Mouse (Mus musculus): ENCODE measurements around the gene Strn4. TPM values are rescaled to one million over a fixed set of nuclear protein-coding genes. Genes with fewer than 3 reads are reported as not detected.
A peak's percentile ranks its signal among the peaks of the same experiment; 100 is the strongest.

The Strn4 gene
- polyA plus RNA-seq, 1 experiment from 2014 or later: 153 TPM

DNA sequence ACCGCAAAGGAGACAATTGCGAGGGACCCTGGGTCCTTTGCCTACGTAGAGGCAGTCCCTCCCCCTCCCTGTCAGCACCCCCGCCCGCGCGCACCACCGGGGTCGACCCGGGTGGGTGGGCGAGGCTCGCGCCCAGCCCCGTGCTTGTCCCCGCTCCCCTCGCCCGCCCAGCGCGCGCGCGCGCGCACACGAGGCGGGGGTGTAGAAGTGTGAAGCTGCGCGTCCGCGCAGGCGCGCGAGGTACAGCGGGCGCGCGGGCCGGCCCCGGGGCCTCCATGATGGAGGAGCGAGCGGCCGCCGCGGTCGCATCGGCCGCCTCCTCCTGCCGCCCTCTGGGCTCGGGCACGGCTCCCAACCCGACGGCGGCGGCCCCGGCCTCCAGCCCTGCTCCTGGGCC lies 387 bp downstream of the Strn4 start:
- peaks cover 29% of the 10 kb centered on the region for H3K27me3 ChIP-seq (ENCODE audit: insufficient read depth, poor library complexity, severe bottlenecking)
- peaks cover 28% of the 10 kb centered on the region for H3K36me3 ChIP-seq
- under 1% methylated on average over 55 of the region's 55 CpGs for WGBS
- H3K27ac ChIP-seq: peak overlapping the region; percentile 100
- H3K4me1 ChIP-seq (replicated peaks): peaks cover 69% of the 10 kb centered on the region
- DNase-seq (ENCODE audit: low spot score): peak; percentile 81
- peak overlapping the region; percentile 97 for H3K4me3 ChIP-seq
- no peaks in the 10 kb centered on the region for H3K9me3 ChIP-seq

GRCm38 (mm10) chr7:16816475-16817122 lies 910 bp downstream of the Strn4 start, which contains the start of gene Fkrp:
Gene Fkrp (minus strand): TSS chr7:16816732.
- peak; percentile 63 for DNase-seq (ENCODE audit: low spot score)
- peaks cover 69% of the 10 kb centered on the region for H3K4me1 ChIP-seq (replicated peaks)
- WGBS: under 1% methylated on average over 64 of the region's 64 CpGs
- H3K4me3 ChIP-seq: peak within 1 kb of the TSS; percentile 97
- peak within 1 kb of the TSS; percentile 100 for H3K27ac ChIP-seq
- H3K9me3 ChIP-seq: no peaks in the 10 kb centered on the region
- H3K36me3 ChIP-seq: peaks cover 29% of the 10 kb centered on the region
- H3K27me3 ChIP-seq (ENCODE audit: insufficient read depth, poor library complexity, severe bottlenecking): peaks cover 24% of the 10 kb centered on the region

GRCm38 (mm10) chr7:16817693-16818092 lies 2.0 kb downstream of the Strn4 start:
- peak overlapping the region; percentile 100 for H3K27ac ChIP-seq
- peaks cover 13% of the 10 kb centered on the region for H3K27me3 ChIP-seq (ENCODE audit: insufficient read depth, poor library complexity, severe bottlenecking)
- WGBS: 75% methylated on average over 3 of the region's 3 CpGs
- H3K4me1 ChIP-seq (replicated peaks): peaks cover 69% of the 10 kb centered on the region
- H3K9me3 ChIP-seq: no peaks in the 10 kb centered on the region
- peak overlapping the region; percentile 97 for H3K4me3 ChIP-seq
- peaks cover 38% of the 10 kb centered on the region for H3K36me3 ChIP-seq
- DNase-seq (ENCODE audit: low spot score): no peak

GRCm38 (mm10) chr7:16819794-16820193 lies 4.1 kb downstream of the Strn4 start:
- H3K36me3 ChIP-seq: peaks cover 40% of the 10 kb centered on the region
- no peak overlapping the region for H3K4me3 ChIP-seq
- H3K9me3 ChIP-seq: no peaks in the 10 kb centered on the region
- H3K4me1 ChIP-seq (replicated peaks): peaks cover 68% of the 10 kb centered on the region
- DNase-seq (ENCODE audit: low spot score): no peak
- H3K27ac ChIP-seq: no peak overlapping the region
- H3K27me3 ChIP-seq (ENCODE audit: insufficient read depth, poor library complexity, severe bottlenecking): no peaks in the 10 kb centered on the region
- WGBS: 83% methylated on average over 5 of the region's 5 CpGs

GRCm38 (mm10) chr7:16820271-16820763 lies 4.6 kb downstream of the Strn4 start:
- no peak for DNase-seq (ENCODE audit: low spot score)
- no peak overlapping the region for H3K27ac ChIP-seq
- H3K27me3 ChIP-seq (ENCODE audit: insufficient read depth, poor library complexity, severe bottlenecking): no peaks in the 10 kb centered on the region
- H3K4me1 ChIP-seq (replicated peaks): peaks cover 62% of the 10 kb centered on the region
- H3K36me3 ChIP-seq: peaks cover 46% of the 10 kb centered on the region
- H3K9me3 ChIP-seq: no peaks in the 10 kb centered on the region
- no peak overlapping the region for H3K4me3 ChIP-seq
- WGBS: 71% methylated on average over 5 of the region's 5 CpGs

DNA sequence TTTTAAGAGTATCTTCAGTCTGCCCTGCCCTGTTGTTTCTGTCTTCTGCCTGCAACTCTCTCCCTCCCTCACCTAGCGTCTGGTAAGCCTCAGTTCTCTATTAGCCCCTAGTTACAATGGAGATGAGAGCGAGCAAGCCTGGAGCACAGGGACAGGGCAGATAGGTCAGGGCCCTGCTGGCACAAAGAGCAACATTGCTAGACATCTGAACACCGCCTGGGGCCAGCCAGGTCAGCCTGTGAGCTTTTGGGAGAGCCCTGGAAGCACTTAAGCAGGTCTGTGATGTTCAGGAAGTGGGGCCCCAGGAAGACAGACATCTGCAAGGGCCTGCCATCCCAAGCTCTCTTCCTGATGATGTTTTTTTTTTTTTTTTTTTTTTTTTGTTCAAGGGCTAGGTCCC lies 5.4 kb downstream of the Strn4 start:
- H3K36me3 ChIP-seq: peaks cover 53% of the 10 kb centered on the region
- H3K4me3 ChIP-seq: peak overlapping the region; percentile 11; the same call in 1 of the 2 replicates
- 20% methylated on average over 3 of the region's 3 CpGs for WGBS
- H3K27me3 ChIP-seq (ENCODE audit: insufficient read depth, poor library complexity, severe bottlenecking): no peaks in the 10 kb centered on the region
- peak; percentile 50 for DNase-seq (ENCODE audit: low spot score)
- no peaks in the 10 kb centered on the region for H3K9me3 ChIP-seq
- H3K27ac ChIP-seq: no peak overlapping the region
- peaks cover 56% of the 10 kb centered on the region for H3K4me1 ChIP-seq (replicated peaks)

GRCm38 (mm10) chr7:16821669-16822101 lies 6.0 kb downstream of the Strn4 start:
- peaks cover 59% of the 10 kb centered on the region for H3K36me3 ChIP-seq
- no peaks in the 10 kb centered on the region for H3K27me3 ChIP-seq (ENCODE audit: insufficient read depth, poor library complexity, severe bottlenecking)
- H3K27ac ChIP-seq: 0 out of 2 replicates have a peak overlapping the region, but pooled peaks have one; percentile 12
- H3K9me3 ChIP-seq: no peaks in the 10 kb centered on the region
- no peak for DNase-seq (ENCODE audit: low spot score)
- 66% methylated on average over 4 of the region's 4 CpGs for WGBS
- peaks cover 60% of the 10 kb centered on the region for H3K4me1 ChIP-seq (replicated peaks)
- H3K4me3 ChIP-seq: no peak overlapping the region

- DNase-seq (ENCODE audit: low spot score): no peak
- peaks cover 73% of the 10 kb centered on the region for H3K36me3 ChIP-seq
- no peaks in the 10 kb centered on the region for H3K27me3 ChIP-seq (ENCODE audit: insufficient read depth, poor library complexity, severe bottlenecking)
- peaks cover 41% of the 10 kb centered on the region for H3K4me1 ChIP-seq (replicated peaks)
- H3K27ac ChIP-seq: no peak overlapping the region
- 78% methylated on average over 5 of the region's 5 CpGs for WGBS
- no peaks in the 10 kb centered on the region for H3K9me3 ChIP-seq
- H3K4me3 ChIP-seq: no peak overlapping the region
These were observed 8.0 kb downstream of the Strn4 start for GRCm38 (mm10) chr7:16823734-16824133.

GRCm38 (mm10) chr7:16825785-16826184 lies 10.1 kb downstream of the Strn4 start:
- no peaks in the 10 kb centered on the region for H3K27me3 ChIP-seq (ENCODE audit: insufficient read depth, poor library complexity, severe bottlenecking)
- no peak overlapping the region for H3K4me3 ChIP-seq
- no peak for DNase-seq (ENCODE audit: low spot score)
- H3K9me3 ChIP-seq: no peaks in the 10 kb centered on the region
- H3K4me1 ChIP-seq (replicated peaks): peaks cover 21% of the 10 kb centered on the region
- H3K27ac ChIP-seq: no peak overlapping the region
- H3K36me3 ChIP-seq: peaks cover 93% of the 10 kb centered on the region
- 86% methylated on average over 10 of the region's 10 CpGs for WGBS

GRCm38 (mm10) chr7:16826571-16826970 lies 10.9 kb downstream of the Strn4 start:
- H3K27me3 ChIP-seq (ENCODE audit: insufficient read depth, poor library complexity, severe bottlenecking): no peaks in the 10 kb centered on the region
- WGBS: 79% methylated on average over 5 of the region's 5 CpGs

DNA sequence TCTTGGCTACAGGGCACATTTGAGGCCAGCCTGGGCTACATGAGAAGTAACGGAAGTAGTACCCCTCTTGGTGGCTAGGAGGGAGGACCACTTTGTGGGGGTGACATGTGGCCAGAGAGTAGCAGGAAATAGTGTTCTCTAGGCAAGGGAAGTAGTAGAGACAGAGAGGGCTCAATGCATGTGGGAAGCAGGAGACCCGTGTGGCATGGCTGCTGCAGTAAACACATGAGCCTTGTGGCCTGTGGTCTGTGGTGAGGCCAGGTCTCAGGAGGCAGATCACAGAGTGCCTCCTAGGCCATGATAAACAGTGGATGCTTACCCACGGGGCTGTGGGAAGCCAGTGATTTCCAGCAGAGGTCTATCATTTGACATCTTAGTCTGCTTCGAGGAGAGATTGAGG lies 11.6 kb downstream of the Strn4 start:
- Histone ChIP-seq H3K27ac (no peak overlapping the region), H3K36me3 (peaks cover 100% of the 10 kb centered on the region), H3K4me3 (no peak overlapping the region), H3K4me1 (replicated peaks) (peaks cover 6% of the 10 kb centered on the region; the same call in 1 of the 2 replicates), H3K27me3 (ENCODE audit: insufficient read depth, poor library complexity, severe bottlenecking) (no peaks in the 10 kb centered on the region), H3K9me3 (no peaks in the 10 kb centered on the region)
- no peak for DNase-seq (ENCODE audit: low spot score)
- WGBS: 83% methylated on average over 4 of the region's 4 CpGs

More at GRCm38 (mm10) chr7:16826571-16826970, 10.9 kb downstream of the Strn4 start:
- no peak overlapping the region for H3K27ac ChIP-seq
- H3K9me3 ChIP-seq: no peaks in the 10 kb centered on the region
- no peak overlapping the region for H3K4me3 ChIP-seq
- H3K4me1 ChIP-seq (replicated peaks): peaks cover 13% of the 10 kb centered on the region
- no peak for DNase-seq (ENCODE audit: low spot score)
- H3K36me3 ChIP-seq: peaks cover 100% of the 10 kb centered on the region

- DNase-seq (ENCODE audit: low spot score): no peak
- no peak overlapping the region for H3K27ac ChIP-seq
- H3K9me3 ChIP-seq: no peaks in the 10 kb centered on the region
- H3K4me3 ChIP-seq: no peak overlapping the region; the same call in 1 of the 2 replicates
- H3K36me3 ChIP-seq: peaks cover 100% of the 10 kb centered on the region
- no peaks in the 10 kb centered on the region for H3K27me3 ChIP-seq (ENCODE audit: insufficient read depth, poor library complexity, severe bottlenecking)
- 87% methylated on average over 9 of the region's 9 CpGs for WGBS
- peaks cover 6% of the 10 kb centered on the region; the same call in 1 of the 2 replicates for H3K4me1 ChIP-seq (replicated peaks)
These were observed 14.8 kb downstream of the Strn4 start for GRCm38 (mm10) chr7:16830449-16830848.
